In the genomic region with DNA sequence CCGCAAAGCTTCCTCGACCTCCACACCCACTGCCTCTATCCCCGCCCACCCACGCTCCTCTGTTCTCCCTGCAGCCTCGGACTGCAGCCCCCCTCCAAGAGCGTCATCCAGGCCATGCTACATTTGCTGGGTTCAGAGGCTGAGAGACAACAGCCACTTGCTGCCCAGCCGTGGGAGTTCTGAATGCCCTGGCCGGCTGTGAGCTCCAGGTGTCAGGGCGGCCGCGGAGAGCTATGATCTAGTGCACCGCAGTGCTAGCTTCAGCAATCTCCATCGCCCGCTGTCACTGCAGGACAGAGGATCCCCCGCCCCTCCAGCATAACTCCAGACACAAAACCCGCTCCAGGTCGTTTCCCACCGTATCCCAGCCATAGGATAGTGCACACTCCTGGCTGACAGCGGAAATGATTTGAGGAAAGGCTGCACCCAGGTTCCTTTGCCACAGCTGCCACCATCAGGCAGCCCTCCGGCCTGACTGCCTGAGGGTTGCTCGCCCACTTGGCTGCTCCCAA, we compare ENCODE assay signal across 8 mouse cellular contexts. TPM values are rescaled to one million over a fixed set of nuclear protein-coding genes. Genes with fewer than 3 reads are reported as not detected.
DNase-seq lines count a peak whose midpoint lies in the region; ATAC-seq lines count a peak whose summit lies in the region.
"Had no signal": no experiment of that assay in that cellular context is flagged by ENCODE, and none has a peak within 500 bp of the region (broad histone marks: within the 10 kb centered on the region; RNA-seq: fewer than 3 reads in every experiment).

No protein-coding gene starts in this region.

- peak overlapping the region; percentile 72 for H3K4me2 ChIP-seq in embryonic facial prominence, embryonic 11.5 days (ENCODE audit: low read depth, low read length)
- H3K4me2 ChIP-seq in hindbrain, embryonic 15.5 days, result peak overlapping the region; percentile 91

- peak overlapping the region; percentile 44 for H3K9ac ChIP-seq in embryonic facial prominence, embryonic 11.5 days (replicated peaks; ENCODE audit: low read length)
- H3K9ac ChIP-seq in hindbrain, embryonic 15.5 days, result peak overlapping the region; percentile 77

- H3K9me3 ChIP-seq in embryonic facial prominence, embryonic 11.5 days (replicated peaks; ENCODE audit: control insufficient read depth, low read length), result no peaks in the 10 kb centered on the region
- no peaks in the 10 kb centered on the region for H3K9me3 ChIP-seq in hindbrain, embryonic 15.5 days

- DNase-seq in testis, postnatal 10 days (ENCODE audit: low spot score), result peak; percentile 40
- DNase-seq in testis, postnatal 14 days (ENCODE audit: low spot score), result no peak
- DNase-seq in embryonic facial prominence, embryonic 11.5 days (ENCODE audit: low spot score), result peak; percentile 21
- peak; percentile 3 for DNase-seq in liver
- DNase-seq in right cerebral cortex, postnatal 14 days, result peak; percentile 30
- no peak for DNase-seq in urinary bladder, postnatal 10 days (ENCODE audit: low spot score)

- H3K4me1 ChIP-seq in embryonic facial prominence, embryonic 11.5 days (ENCODE audit: control insufficient read depth, insufficient read depth, low read length), result no peaks in the 10 kb centered on the region; the same call in 1 of the 2 replicates
- H3K4me1 ChIP-seq in hindbrain, embryonic 15.5 days (replicated peaks), result peaks cover 24% of the 10 kb centered on the region

- H3K27me3 ChIP-seq in embryonic facial prominence, embryonic 11.5 days (ENCODE audit: control insufficient read depth, insufficient read depth, low read length), result peaks cover 9% of the 10 kb centered on the region
- H3K27me3 ChIP-seq in hindbrain, embryonic 15.5 days, result no peaks in the 10 kb centered on the region

- H3K4me3 ChIP-seq in embryonic facial prominence, embryonic 11.5 days (ENCODE audit: low read depth, low read length), result peak overlapping the region; percentile 36
- peak overlapping the region; percentile 58 for H3K4me3 ChIP-seq in hindbrain, embryonic 15.5 days

- no peaks in the 10 kb centered on the region for H3K36me3 ChIP-seq in embryonic facial prominence, embryonic 11.5 days (replicated peaks; ENCODE audit: control insufficient read depth, insufficient read depth, low read depth, low read length)
- no peaks in the 10 kb centered on the region for H3K36me3 ChIP-seq in hindbrain, embryonic 15.5 days

- WGBS in embryonic facial prominence, embryonic 11.5 days, result 1% methylated on average over 21 of the region's 21 CpGs
- under 1% methylated on average over 21 of the region's 21 CpGs for WGBS in hindbrain, embryonic 15.5 days

- ATAC-seq in embryonic facial prominence, embryonic 11.5 days (replicated peaks; ENCODE audit: insufficient number of reproducible peaks, low FRiP score, low TSS enrichment, low read depth), result peak; percentile 51
- peak; percentile 67 for ATAC-seq in hindbrain, embryonic 15.5 days (ENCODE audit: low FRiP score, low read depth)

- no peak overlapping the region for H3K27ac ChIP-seq in embryonic facial prominence, embryonic 11.5 days (replicated peaks; ENCODE audit: low read depth, low read length)
- H3K27ac ChIP-seq in hindbrain, embryonic 15.5 days (replicated peaks), result peak overlapping the region; percentile 84
- H3K27ac ChIP-seq: macrophage had no signal

RNA-seq across cellular contexts. Expression of a gene that starts 1.7 kb away (rescaled TPM):
- polyA plus RNA-seq in embryonic facial prominence, embryonic 11.5 days (2014; fragmentation: Nextera tagmentation; extraction: Ambion mirVana), result 1.2 and 1.5 TPM in 2 replicates
- polyA plus RNA-seq in hindbrain, embryonic 15.5 days (2015; fragmentation: Nextera tagmentation; extraction: Ambion mirVana), result 31.9 TPM in 2 replicates
- polyA plus RNA-seq: macrophage had no signal

Comparison
In these comparisons a context has a peak if more than half of its experiments do, and no peak if none do; other contexts are left out.
1. DNase-seq: peak in testis, postnatal 10 days (single experiment), embryonic facial prominence, embryonic 11.5 days (single experiment), liver (single experiment) and right cerebral cortex, postnatal 14 days (single experiment); none in testis, postnatal 14 days (single experiment) and urinary bladder, postnatal 10 days (single experiment).
2. RNA of a gene that starts 1.7 kb away (polyA plus RNA-seq): 31.9 TPM in hindbrain, embryonic 15.5 days; 1.2 to 1.5 TPM in embryonic facial prominence, embryonic 11.5 days; every median in the first group is over 10 times any median in the second.